Mouse (Mus musculus) liver, adult (tissue): ENCODE measurements around the gene Spcs1.
A peak's percentile ranks its signal among the peaks of the same experiment; 100 is the strongest.

ENCODE experiments used
- GATA4 ChIP-seq: IDR thresholded peaks from 2 replicates; pipeline ENCODE4 v1.6.1; 2014; ENCODE audit warnings: mild to moderate bottlenecking, low read length; ENCODE audit not compliant: insufficient replicate concordance

The Spcs1 gene

GRCm38 (mm10) chr14:31001307-31002205, at the start of gene Spcs1, which contains the start of gene Glt8d1:
Gene Spcs1, minus strand, starts transcription at chr14:31001672.
Gene Glt8d1, plus strand, starts transcription at chr14:31001400.
- peak; percentile 18; the same call in 1 of the 2 replicates for TF ChIP-seq GATA4

- no peak for TF ChIP-seq GATA4
These were observed 44.3 kb upstream of the Spcs1 start for GRCm38 (mm10) chr14:31045817-31046216.

- no peak for TF ChIP-seq GATA4
These were observed 43.8 kb upstream of the Spcs1 start for GRCm38 (mm10) chr14:31045296-31045695.

- no peak for TF ChIP-seq GATA4
These were observed 24.3 kb upstream of the Spcs1 start for GRCm38 (mm10) chr14:31025785-31026184.

- no peak for TF ChIP-seq GATA4
These were observed 21.1 kb upstream of the Spcs1 start for GRCm38 (mm10) chr14:31022579-31022978.

- TF ChIP-seq GATA4, result no peak
These were observed 18.1 kb upstream of the Spcs1 start for GRCm38 (mm10) chr14:31019331-31020205.

GRCm38 (mm10) chr14:31018860-31019291, 17.4 kb upstream of the Spcs1 start, which contains the start of the genes Pbrm1 and Gnl3:
Gene Pbrm1, plus strand, starts transcription at chr14:31019138.
Gene Gnl3, minus strand, starts transcription at chr14:31019152.
- 0 out of 2 replicates have a peak, but pooled peaks have one; percentile 20 for TF ChIP-seq GATA4

GRCm38 (mm10) chr14:31017854-31018253, 16.4 kb upstream of the Spcs1 start:
- no peak for TF ChIP-seq GATA4

GRCm38 (mm10) chr14:31016063-31016462, 14.6 kb upstream of the Spcs1 start:
- no peak for TF ChIP-seq GATA4

- TF ChIP-seq GATA4, result no peak
These were observed 12.5 kb upstream of the Spcs1 start for GRCm38 (mm10) chr14:31013928-31014327.

- no peak for TF ChIP-seq GATA4
These were observed 10.1 kb upstream of the Spcs1 start for GRCm38 (mm10) chr14:31011588-31011987.

- TF ChIP-seq GATA4, result no peak
These were observed 5.3 kb upstream of the Spcs1 start for GRCm38 (mm10) chr14:31006779-31007178.

- TF ChIP-seq GATA4, result no peak
These were observed 3.1 kb upstream of the Spcs1 start for GRCm38 (mm10) chr14:31004527-31004926.

GRCm38 (mm10) chr14:31000816-31001306, 611 bp downstream of the Spcs1 start:
- TF ChIP-seq GATA4, result no peak

GRCm38 (mm10) chr14:31000356-31000755, 1.1 kb downstream of the Spcs1 start:
- TF ChIP-seq GATA4, result no peak
